Mouse (Mus musculus) induced T-regulatory cell, adult 2 months (primary cell): Measurements from ENCODE around the gene Brinp3.

Experiments
- DNase-seq: peaks from one replicate; pipeline ENCODE4 v3.0.0-alpha.2; 2012; ENCODE audit warnings: low read depth

Gene Brinp3

DNA sequence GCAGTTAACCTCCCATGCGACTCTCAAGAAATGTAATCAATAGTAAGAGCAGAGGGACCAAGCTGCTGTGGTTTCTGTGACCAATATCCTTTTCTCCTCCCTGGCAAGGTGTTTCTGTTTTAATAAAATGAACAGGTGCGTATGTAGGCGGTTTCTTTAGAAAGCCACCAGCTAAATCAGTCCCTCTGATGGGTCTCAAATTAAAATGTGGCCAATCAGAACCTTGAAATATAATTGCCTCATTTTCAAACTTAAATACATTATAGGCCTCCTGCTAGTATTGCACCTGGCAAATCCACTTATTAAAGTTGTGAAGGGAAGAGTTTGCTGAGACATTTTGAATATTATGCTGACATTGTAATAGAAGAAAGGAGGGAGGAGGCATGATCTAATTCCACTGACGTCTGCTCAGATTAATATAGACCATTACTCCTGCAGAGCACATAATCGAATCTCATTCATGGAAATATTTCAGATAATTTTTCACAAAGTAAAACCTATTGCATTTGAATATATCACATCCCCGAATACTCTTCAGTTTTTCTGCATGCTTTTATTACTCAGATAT lies 305.5 kb downstream of the Brinp3 start:
- DNase-seq: no peak

DNA sequence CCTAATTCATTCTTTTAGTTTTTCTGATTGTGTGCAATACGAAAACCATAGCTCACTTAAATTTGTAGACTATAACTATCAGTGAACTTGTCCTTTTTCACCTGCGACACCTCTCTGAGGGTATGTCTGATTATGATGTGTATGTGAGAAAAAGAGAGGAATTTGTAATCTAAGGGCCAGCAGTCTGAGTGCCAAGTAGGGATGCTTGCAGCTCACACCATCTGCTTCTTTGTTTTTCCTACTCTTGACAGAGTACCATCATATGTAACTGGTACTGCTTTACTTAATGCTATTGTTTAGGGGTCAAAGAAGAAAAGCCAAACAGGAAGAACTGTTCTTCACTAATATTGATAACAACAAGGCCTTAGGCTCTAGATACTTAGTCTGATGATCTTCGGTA lies 307.3 kb downstream of the Brinp3 start:
- DNase-seq: no peak

DNA sequence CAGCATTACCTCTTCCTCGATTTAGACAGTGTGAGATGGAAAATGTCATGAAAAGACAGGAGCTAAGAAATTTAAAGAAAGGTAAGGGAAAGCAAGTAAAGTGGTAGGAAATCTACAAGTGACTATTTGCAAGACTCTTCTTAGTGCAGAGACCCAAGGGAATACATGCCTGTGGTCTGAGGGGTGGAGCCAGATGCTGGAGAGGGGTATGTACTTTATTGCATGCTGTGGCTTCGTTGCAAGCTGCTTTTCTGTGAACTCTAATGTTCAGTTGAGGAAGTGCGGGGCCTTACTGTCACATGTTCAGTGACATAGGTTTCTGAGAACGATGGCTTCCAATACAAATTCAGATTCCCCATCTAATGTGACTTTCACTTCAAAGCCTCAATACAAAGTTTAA lies 313.2 kb downstream of the Brinp3 start:
- DNase-seq: no peak

- no peak for DNase-seq
Measured at GRCm38 (mm10) chr1:146833888-146834287, 339.3 kb downstream of the Brinp3 start.

- no peak for DNase-seq
Measured at GRCm38 (mm10) chr1:146844087-146844486, 349.5 kb downstream of the Brinp3 start.

DNA sequence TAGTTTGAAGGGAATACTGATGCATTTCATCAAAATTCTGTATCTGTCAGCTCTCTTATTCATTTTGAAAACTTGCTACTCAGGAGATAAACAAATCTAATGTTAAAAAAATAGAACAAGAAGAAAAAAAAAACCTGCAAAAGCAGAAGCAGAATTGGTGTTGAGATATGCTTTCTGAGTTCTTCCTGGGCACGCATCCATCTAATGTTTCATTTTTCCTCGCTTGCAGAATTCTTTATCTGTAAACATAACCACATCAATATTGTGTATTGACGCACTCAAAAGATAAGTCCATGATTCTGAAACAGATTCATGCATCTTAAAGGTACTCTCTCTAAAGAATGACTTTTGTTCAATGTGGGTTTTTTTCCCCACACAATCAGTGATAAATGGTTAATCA lies 354.3 kb downstream of the Brinp3 start:
- no peak for DNase-seq

DNA sequence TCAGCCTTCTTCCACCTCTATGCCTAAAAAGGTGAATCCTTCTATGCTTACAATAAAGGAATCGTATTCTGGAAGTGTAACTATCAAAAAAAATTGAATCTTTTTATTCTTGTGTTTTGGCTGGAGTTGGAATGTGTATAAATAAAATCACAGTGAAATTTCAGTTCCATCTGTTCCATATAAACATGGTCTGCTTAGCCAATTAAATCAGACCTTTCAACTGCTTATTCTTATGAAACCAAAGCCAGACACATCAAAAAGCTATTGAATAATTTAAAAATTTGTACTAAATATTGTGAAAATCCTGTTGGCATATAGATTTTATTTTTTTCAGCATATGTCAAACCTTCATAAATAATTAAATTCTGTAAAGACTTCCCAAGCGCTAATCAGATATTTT lies 355.6 kb downstream of the Brinp3 start:
- no peak for DNase-seq

DNA sequence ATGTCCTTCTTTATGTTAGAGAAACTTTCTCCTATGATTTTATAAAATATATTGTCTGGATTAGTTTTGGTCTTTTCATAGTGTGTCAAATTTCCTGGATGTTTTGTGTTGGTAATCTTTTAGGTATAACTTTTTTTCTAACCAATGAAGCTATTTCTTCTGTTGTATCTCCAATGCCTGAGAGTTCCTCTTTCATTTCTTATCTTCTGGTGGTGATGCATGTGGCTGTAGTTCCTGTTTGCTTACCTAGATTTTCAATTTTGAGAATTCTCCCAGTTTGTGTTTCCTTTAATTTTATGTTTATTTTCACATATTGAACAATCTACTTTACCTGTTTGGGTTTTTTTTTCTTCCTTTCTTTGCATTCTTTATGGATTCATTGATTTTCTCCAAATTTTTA lies 404.1 kb downstream of the Brinp3 start:
- no peak for DNase-seq

GRCm38 (mm10) chr1:146901691-146902090 lies 407.1 kb downstream of the Brinp3 start:
- no peak for DNase-seq

- DNase-seq: no peak
Measured at GRCm38 (mm10) chr1:146939463-146940389, 445.2 kb downstream of the Brinp3 start.
